Mouse (Mus musculus): ENCODE measurements around the gene Gm21987. TPM values are rescaled to one million over a fixed set of nuclear protein-coding genes. Genes with fewer than 3 reads are reported as not detected.

The Gm21987 gene
- total RNA-seq, 2 experiments from 2014 or later: not detected

- no peak for DNase-seq (ENCODE audit: low spot score in 2 of 2)
Observed at GRCm38 (mm10) chr16:38370633-38371374, 24.0 kb downstream of the Gm21987 start.

- no peak for DNase-seq (ENCODE audit: low spot score in 2 of 2)
Observed at GRCm38 (mm10) chr16:38371705-38372296, 25.0 kb downstream of the Gm21987 start.

GRCm38 (mm10) chr16:38372876-38373275, 26.0 kb downstream of the Gm21987 start:
- DNase-seq (ENCODE audit: low spot score in 2 of 2): no peak

GRCm38 (mm10) chr16:38373439-38373838, 26.6 kb downstream of the Gm21987 start:
- DNase-seq (ENCODE audit: low spot score in 2 of 2): no peak

- no peak for DNase-seq (ENCODE audit: low spot score in 2 of 2)
Observed at GRCm38 (mm10) chr16:38373941-38374340, 27.1 kb downstream of the Gm21987 start.

GRCm38 (mm10) chr16:38374379-38375140, 27.7 kb downstream of the Gm21987 start:
- no peak for DNase-seq (ENCODE audit: low spot score in 2 of 2)

- DNase-seq (ENCODE audit: low spot score in 2 of 2): no peak
Observed at GRCm38 (mm10) chr16:38375182-38375581, 28.3 kb downstream of the Gm21987 start.

GRCm38 (mm10) chr16:38376163-38376840, 29.5 kb downstream of the Gm21987 start:
- DNase-seq (ENCODE audit: low spot score in 2 of 2): no peak

GRCm38 (mm10) chr16:38376841-38377249, 30.0 kb downstream of the Gm21987 start:
- DNase-seq (ENCODE audit: low spot score in 2 of 2): no peak

- DNase-seq (ENCODE audit: low spot score in 2 of 2): no peak
Observed at GRCm38 (mm10) chr16:38377546-38377945, 30.7 kb downstream of the Gm21987 start.

- no peak for DNase-seq (ENCODE audit: low spot score in 2 of 2)
Observed at GRCm38 (mm10) chr16:38378591-38378990, 31.8 kb downstream of the Gm21987 start.

GRCm38 (mm10) chr16:38379088-38379487, 32.2 kb downstream of the Gm21987 start:
- DNase-seq (ENCODE audit: low spot score in 2 of 2): no peak

GRCm38 (mm10) chr16:38379493-38379892, 32.7 kb downstream of the Gm21987 start:
- no peak for DNase-seq (ENCODE audit: low spot score in 2 of 2)

GRCm38 (mm10) chr16:38379926-38380325, 33.1 kb downstream of the Gm21987 start:
- no peak for DNase-seq (ENCODE audit: low spot score in 2 of 2)

- no peak for DNase-seq (ENCODE audit: low spot score in 2 of 2)
Observed at GRCm38 (mm10) chr16:38383683-38384082, 36.8 kb downstream of the Gm21987 start.

GRCm38 (mm10) chr16:38385184-38385634, 38.4 kb downstream of the Gm21987 start:
- no peak for DNase-seq (ENCODE audit: low spot score in 2 of 2)

- no peak for DNase-seq (ENCODE audit: low spot score in 2 of 2)
Observed at GRCm38 (mm10) chr16:38385700-38386099, 38.9 kb downstream of the Gm21987 start.

GRCm38 (mm10) chr16:38387389-38387788, 40.5 kb downstream of the Gm21987 start:
- DNase-seq (ENCODE audit: low spot score in 2 of 2): no peak

- no peak for DNase-seq (ENCODE audit: low spot score in 2 of 2)
Observed at GRCm38 (mm10) chr16:38388757-38389156, 41.9 kb downstream of the Gm21987 start.

GRCm38 (mm10) chr16:38389284-38389893, 42.5 kb downstream of the Gm21987 start:
- no peak for DNase-seq (ENCODE audit: low spot score in 2 of 2)

GRCm38 (mm10) chr16:38390322-38390721, 43.5 kb downstream of the Gm21987 start:
- no peak for DNase-seq (ENCODE audit: low spot score in 2 of 2)
